Mouse (Mus musculus) cerebellum, postnatal 25 days (tissue): ENCODE data around the gene Phgdh.

Source experiments
- DNase-seq, 2 experiments: peaks; one replicate each; pipeline ENCODE4 v3.0.0; 2021; ENCODE audit warnings: mixed read lengths in 2 of 2

Phgdh gene

DNA sequence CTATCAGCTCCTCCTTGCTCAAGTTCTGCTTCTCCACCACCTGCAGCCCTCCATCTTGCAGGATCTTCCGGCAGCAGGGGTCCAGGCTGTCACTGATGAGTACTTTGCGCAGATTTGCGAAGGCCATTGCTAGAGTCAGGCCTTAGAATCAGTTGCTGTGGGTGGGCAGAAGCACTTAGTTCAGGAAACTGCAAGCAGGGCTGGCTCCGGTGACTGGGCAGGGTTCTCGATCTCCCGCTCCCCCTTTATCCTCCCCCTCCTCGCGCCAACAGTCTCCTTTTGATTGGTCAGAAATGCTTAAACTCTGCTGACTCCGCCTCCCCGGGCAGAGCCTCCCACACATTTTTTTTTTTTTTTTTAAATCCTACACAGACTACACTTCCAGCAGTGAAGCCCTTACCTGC, at the start of gene Phgdh:
TSS of gene Phgdh (minus strand) at position 285 of the 404 bp plus-strand sequence.
- DNase-seq = peak; percentile 43 to 57

GRCm38 (mm10) chr3:98389305-98389704, 49.5 kb upstream of the Phgdh start:
- peak; percentile 29 to 42 for DNase-seq

GRCm38 (mm10) chr3:98387756-98388155, 48.0 kb upstream of the Phgdh start:
- DNase-seq = no peak

- no peak for DNase-seq
These were observed 47.3 kb upstream of the Phgdh start for GRCm38 (mm10) chr3:98387086-98387485.

GRCm38 (mm10) chr3:98383024-98383790, 43.4 kb upstream of the Phgdh start:
- DNase-seq = peak; percentile 66 to 70

DNA sequence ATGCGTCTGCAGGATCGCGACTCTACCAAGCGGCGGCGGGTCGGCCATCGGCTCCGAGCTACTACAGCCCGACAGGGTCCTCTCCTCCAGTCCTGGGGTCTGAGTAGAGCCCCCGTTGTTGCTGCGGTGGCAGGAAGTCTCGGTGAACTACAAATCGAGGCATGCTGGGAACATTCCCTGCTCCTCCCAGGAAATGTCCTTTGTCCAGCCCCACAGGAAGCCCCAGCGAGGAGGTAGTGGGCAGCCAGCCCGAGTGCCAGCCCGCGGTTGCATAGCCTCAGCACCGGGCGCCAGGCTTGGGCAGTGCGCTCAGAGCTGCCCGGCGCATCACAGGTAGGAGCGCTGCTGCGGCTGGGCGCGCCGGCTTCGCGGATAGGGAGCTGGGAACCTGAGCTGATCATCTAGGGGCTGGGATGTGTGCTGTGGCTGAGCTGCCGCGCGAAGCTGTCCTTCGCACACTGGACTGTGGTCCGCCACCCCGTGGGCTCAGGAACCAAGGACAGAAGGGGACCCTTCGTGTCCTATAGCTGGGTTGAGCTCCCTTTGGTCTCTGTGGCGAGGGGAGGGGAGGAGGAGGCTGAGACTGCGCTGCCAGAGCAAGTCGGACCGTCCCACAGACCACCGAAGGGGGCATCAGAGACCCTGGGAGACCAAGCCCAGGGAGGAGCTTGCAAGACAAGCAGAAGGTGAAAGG, 42.6 kb upstream of the Phgdh start, which contains the start of gene Zfp697:
TSS of gene Zfp697 (plus strand) at position 216 of the 694 bp plus-strand sequence.
- DNase-seq = peak; percentile 93 to 95

DNA sequence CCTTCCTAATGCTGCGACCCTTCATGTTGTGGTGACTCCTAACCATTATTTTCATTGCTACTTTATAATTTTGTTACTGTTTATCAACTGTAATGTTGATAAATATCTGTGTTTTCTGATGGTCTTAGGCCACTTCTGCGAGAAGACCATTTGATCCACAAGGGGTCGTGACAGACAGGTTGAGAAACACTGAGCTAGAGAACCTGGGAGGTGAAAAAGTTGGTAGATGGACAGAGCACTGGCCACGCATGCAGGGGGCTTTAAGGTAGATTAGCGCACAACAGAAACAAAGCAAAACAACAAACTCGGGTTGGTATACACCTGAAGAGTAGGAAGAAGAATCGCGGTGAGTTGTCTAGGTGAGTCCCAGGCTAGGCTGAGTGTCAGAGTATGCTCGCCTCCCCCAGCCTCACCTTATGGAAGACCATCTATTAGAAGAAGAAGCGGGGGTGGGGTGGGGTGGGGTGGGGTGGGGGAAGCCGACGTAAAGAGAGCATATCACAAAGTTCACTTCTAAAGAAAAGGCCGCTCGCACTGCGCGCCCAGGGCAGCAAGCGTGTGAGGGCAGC, 42.0 kb upstream of the Phgdh start:
- peak in 1 of 2 experiments; percentile 28 for DNase-seq

GRCm38 (mm10) chr3:98379236-98379635, 39.4 kb upstream of the Phgdh start:
- DNase-seq = no peak

DNA sequence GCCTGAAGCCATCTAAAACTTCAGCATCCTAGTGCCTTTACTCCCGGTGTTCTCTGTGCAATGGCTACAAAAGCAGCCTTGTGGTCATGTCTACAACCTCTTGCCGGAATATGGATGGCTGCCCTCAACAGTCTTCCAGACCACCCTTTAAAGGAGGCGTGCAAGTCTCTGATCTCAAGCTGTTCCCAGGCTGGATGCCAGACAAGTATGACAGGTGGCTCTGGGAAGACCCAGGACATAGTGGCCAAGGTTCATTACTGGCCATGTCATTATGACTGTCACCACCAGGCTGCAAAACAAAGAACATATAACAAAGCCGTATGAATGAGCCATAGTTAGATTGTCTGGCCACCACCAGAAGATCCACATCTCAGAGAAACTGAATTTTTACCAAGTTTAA, 38.5 kb upstream of the Phgdh start:
- DNase-seq = no peak

GRCm38 (mm10) chr3:98374980-98375379, 35.2 kb upstream of the Phgdh start:
- DNase-seq = no peak

DNA sequence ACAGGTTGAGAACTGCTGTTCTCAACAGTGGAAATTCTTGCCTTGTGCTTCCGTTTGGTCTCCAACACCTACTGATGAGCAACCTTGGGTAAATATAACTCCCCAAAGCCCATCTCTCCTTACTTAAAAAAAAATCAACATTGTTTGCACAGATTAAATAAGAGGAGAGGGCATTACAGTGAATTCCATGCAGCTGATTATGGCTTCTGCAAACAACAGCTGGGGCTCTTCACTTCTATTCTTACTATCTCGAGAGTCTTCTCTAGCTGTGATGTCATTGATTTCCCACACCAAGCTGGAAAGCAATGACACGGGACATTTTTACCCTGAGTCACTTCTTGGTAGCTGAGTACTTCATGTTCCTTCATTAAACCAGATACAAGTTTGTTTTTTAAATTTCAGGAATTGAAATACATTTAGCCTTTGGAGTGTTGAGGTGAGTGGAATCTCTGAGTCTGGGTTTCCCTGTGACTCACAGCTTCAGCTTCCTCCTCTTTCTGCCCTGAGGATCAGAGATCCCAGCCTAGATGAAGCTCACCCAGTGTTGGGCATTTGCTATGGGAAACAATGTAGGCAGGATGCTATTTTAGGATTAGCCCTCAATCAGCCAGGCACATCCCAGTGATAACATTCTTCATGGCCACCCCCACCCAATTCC, 34.4 kb upstream of the Phgdh start:
- DNase-seq = no peak

- no peak for DNase-seq
These were observed 29.0 kb upstream of the Phgdh start for GRCm38 (mm10) chr3:98368776-98369175.

DNA sequence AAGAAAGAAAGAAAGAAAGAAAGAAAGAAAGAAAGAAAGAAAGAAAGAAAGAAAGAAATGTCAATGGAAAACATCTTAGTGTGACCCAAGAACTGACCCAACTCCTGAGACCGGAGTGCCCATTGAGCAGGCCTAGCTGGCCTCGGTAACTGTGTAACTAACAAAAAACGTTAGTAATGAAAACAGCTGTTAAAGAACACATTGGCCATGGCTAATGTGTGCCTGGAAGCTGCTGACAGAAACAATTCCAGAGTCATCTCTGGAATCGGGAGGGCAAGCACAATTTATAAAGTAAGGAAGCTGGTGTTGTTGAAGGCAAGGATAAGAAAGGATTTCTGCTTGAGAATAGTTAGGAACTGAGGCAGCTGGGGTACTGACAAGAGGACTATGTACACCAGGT, 28.5 kb upstream of the Phgdh start:
- DNase-seq = no peak

GRCm38 (mm10) chr3:98366823-98367222, 27.0 kb upstream of the Phgdh start:
- DNase-seq = no peak

DNA sequence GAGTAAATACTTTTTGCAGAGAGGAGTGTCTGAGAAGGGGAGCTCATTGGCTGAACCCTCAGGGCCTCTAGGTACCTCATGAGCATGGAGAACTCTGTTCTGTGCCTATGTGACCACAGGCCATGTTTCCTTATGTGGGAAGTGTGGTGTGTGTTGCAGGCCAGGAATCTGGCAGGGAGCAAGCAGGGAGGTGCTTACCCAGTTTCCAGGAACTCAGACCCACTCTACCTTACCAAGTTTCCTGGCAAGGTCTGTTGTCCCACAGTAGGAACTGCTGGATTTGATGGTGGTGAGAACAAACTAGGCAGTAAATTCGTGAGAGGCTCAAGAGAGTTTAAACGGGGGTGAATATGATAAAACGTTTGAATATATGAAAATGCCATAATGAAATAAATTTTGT, 26.3 kb upstream of the Phgdh start:
- DNase-seq = no peak

DNA sequence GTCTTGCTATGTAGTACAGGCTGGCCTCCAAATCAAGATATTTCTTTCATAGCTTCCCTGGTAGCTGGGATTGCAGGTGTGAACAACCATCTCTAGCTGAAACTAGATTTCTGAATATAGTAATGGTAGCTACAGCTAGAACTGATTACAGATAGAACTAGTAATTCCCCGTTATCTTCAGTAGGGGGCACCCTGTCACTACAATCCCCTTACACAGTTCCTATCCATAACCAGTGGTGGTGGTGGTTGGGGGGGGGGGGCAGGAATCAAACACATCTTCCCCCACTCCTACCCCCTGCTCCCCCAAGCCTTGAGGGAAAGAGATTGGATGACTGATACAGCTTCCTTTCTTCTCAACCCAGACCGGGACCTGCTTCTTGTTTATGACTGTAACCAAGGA, 23.0 kb upstream of the Phgdh start:
- peak in 1 of 2 experiments; percentile 28 for DNase-seq

- no peak for DNase-seq
These were observed 17.0 kb upstream of the Phgdh start for GRCm38 (mm10) chr3:98356632-98357370.

GRCm38 (mm10) chr3:98356026-98356365, 16.2 kb upstream of the Phgdh start:
- DNase-seq = no peak

GRCm38 (mm10) chr3:98355344-98356025, 15.7 kb upstream of the Phgdh start:
- no peak for DNase-seq

GRCm38 (mm10) chr3:98353892-98354291, 14.1 kb upstream of the Phgdh start:
- peak; percentile 47 to 82 for DNase-seq

GRCm38 (mm10) chr3:98348705-98349104, 8.9 kb upstream of the Phgdh start:
- no peak for DNase-seq

DNA sequence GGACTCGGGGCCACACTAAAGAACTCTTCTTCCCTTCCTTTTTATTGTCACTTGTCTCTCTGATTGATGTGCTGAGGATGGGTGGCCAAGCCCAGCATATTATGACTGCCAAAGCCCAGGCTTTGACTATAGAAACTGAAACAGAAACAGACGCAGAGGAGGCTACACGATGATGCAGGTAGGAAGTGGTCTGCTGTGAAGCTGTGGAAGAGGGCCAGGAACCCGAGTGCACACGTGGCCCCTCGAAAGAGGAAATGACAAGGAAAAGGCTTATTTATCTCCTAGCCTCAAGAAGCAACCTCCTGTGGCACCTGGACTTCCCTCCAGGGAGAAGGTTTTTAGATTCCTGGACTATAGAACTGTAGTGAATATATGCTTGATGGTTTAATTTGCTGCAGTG, 8.3 kb upstream of the Phgdh start:
- no peak for DNase-seq
